Mouse (Mus musculus) monocyte, adult 5-6 weeks (primary cell): ENCODE measurements around the gene Gm12169. TPM values are rescaled to one million over a fixed set of nuclear protein-coding genes. Genes with fewer than 3 reads are reported as not detected.

ENCODE experiments used
- ATAC-seq: fragments of 153-309, 156-312 bp; replicated peaks from 2 replicates; pipeline ENCODE4 v1.8.0; 2017; ENCODE audit warnings: mild to moderate bottlenecking; ENCODE audit not compliant: low TSS enrichment, insufficient number of reproducible peaks, severe bottlenecking, poor library complexity, low FRiP score
- total RNA-seq: library from RNA; stranded (forward); fragments of 200-1000, 200-491, 200-594 nt; gene quantifications from 3 replicates; pipeline ENCODE4 v1.2.3, GENCODE M21; 2017

Gene Gm12169
- total RNA-seq, 1 experiment from 2014 or later = not detected

GRCm38 (mm10) chr11:46580428-46580827 is 56.4 kb downstream of the Gm12169 start:
- no peak for ATAC-seq

DNA sequence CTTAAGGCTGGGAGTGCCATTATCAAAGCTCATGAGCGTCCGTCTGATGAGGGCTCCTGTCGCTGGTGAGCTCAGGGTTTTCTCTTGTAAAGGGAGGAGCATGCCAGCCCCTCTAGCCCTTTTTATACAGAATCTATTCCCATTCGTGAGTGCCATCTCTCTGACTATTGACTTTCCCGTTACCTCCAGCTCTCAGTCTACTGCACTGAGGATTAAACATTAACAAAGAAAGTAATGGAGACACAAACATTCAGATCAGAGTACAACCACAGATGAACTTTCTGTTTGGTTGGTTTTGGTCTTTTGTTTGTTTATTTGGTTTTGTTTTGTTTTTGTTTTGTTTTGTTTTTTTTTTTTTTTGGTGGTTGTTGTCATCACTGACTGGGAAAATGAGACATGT is 58.7 kb downstream of the Gm12169 start:
- ATAC-seq = no peak

Other genes with a start within 250 kb of the Gm12169 start
- 120 to 188 TPM (median 136 TPM) in 3 replicates for gene Cyfip2, start 211.4 kb upstream of the Gm12169 start, total RNA-seq
- 25.2 to 61.1 TPM (median 26.8 TPM) in 3 replicates for gene Itk, start 134.7 kb upstream of the Gm12169 start, total RNA-seq
- gene Fam71b, start 127.7 kb upstream of the Gm12169 start, total RNA-seq = not detected in 3 replicates
- 43.8 to 58.3 TPM (median 56.8 TPM) in 3 replicates for gene Med7, start 87.3 kb upstream of the Gm12169 start, total RNA-seq
- 111 to 182 TPM (median 181 TPM) in 3 replicates for gene Havcr2, start 69.3 kb upstream of the Gm12169 start, total RNA-seq
- gene BC053393, start 47.3 kb downstream of the Gm12169 start, total RNA-seq = not detected in 3 replicates
- not detected in 3 replicates for gene Dppa1, start 105.0 kb downstream of the Gm12169 start, total RNA-seq
- 0.38 to 0.97 TPM in 2 of 3 replicates, not detected in the other for gene Timd2, start 182.8 kb downstream of the Gm12169 start, total RNA-seq
- gene Havcr1, start 210.9 kb downstream of the Gm12169 start, total RNA-seq = 3.2 TPM in 1 of 3 replicates, not detected in the others